Mouse (Mus musculus): Measurements from ENCODE around the gene Tcte2.

DNA sequence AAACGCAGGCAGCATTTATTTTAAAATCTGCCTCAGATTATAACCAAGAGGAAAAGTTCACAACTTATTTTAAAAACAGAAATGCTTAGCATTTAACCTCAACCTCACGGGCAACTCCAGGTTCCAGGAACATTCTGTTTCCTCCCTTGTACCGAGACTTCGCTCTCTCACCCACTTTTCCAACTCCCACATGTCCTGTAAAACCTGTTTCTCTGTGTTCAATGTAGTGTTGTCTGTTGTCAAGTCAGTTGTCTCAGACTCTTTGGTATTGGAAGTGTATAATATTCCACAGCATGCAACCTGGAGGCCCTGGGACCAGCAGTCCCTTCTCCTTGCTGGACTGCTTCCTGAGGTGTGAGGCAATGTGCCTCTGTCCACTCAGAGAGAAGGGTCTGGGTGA, 47.5 kb downstream of the Tcte2 start:
- TF ChIP-seq POLR2A (IDR thresholded peaks at IDR 0.05; ENCODE audit: control insufficient read depth, extremely low read depth, insufficient read depth, low read length, poor library complexity) (no peak), CTCF (IDR thresholded peaks at IDR 0.05; ENCODE audit: borderline replicate concordance, control insufficient read depth, extremely low read depth, insufficient read depth, low read length, poor library complexity) (no peak)
